27 mouse cellular contexts compared by ENCODE assay signal in genomic region chr2:148003511-148003910, GRCm38 (mm10). TPM values are rescaled to one million over a fixed set of nuclear protein-coding genes. Genes with fewer than 3 reads are reported as not detected.
DNase-seq lines count a peak whose midpoint lies in the region; ATAC-seq and TF ChIP-seq lines count a peak whose summit lies in the region.
"Had no signal": no experiment of that assay in that cellular context is flagged by ENCODE, and none has a peak within 500 bp of the region (broad histone marks: within the 10 kb centered on the region; RNA-seq: fewer than 3 reads in every experiment).

No protein-coding gene starts in this region.

- no peak for TF ChIP-seq CTCF in lung, adult 2 months (IDR thresholded peaks at IDR 0.05; ENCODE audit: insufficient read depth, low read length)
- no peak for TF ChIP-seq CTCF in lung, postnatal 0 days (IDR thresholded peaks at IDR 0.05)

- TF ChIP-seq POLR2A in lung, adult 2 months (IDR thresholded peaks at IDR 0.05; ENCODE audit: borderline replicate concordance, extremely low read depth, low read depth, low read length) = no peak

- H3K9ac ChIP-seq in lung, embryonic 15.5 days = no peak overlapping the region
- no peak overlapping the region for H3K9ac ChIP-seq in lung, postnatal 0 days (replicated peaks; ENCODE audit: low read depth)
- H3K9ac ChIP-seq: embryonic facial prominence, embryonic 12.5 days; forebrain, embryonic 13.5 days had no signal

- no peak overlapping the region for H3K4me3 ChIP-seq in lung, embryonic 15.5 days
- H3K4me3 ChIP-seq in lung, adult 2 months (replicated peaks; ENCODE audit: extremely low read depth, low read depth, low read length) = no peak overlapping the region
- no peak overlapping the region for H3K4me3 ChIP-seq in lung, postnatal 0 days (ENCODE audit: low read depth, low read length)
- H3K4me3 ChIP-seq: embryonic facial prominence, embryonic 10.5 days; embryonic facial prominence, embryonic 12.5 days; forebrain, embryonic 13.5 days had no signal

- H3K9me3 ChIP-seq in lung, embryonic 15.5 days = no peaks in the 10 kb centered on the region
- H3K9me3 ChIP-seq in lung, postnatal 0 days (ENCODE audit: low read length) = no peaks in the 10 kb centered on the region
- H3K9me3 ChIP-seq: embryonic facial prominence, embryonic 10.5 days; embryonic facial prominence, embryonic 12.5 days; forebrain, embryonic 13.5 days had no signal

- H3K27me3 ChIP-seq in lung, embryonic 15.5 days = no peaks in the 10 kb centered on the region
- no peaks in the 10 kb centered on the region for H3K27me3 ChIP-seq in lung, postnatal 0 days (replicated peaks; ENCODE audit: insufficient read depth, low read length)
- H3K27me3 ChIP-seq: embryonic facial prominence, embryonic 12.5 days; forebrain, embryonic 13.5 days had no signal

- peak overlapping the region; percentile 88; the same call in 1 of the 2 replicates for H3K27ac ChIP-seq in lung, embryonic 15.5 days
- peak overlapping the region; percentile 11; the same call in 1 of the 2 replicates for H3K27ac ChIP-seq in lung, postnatal 0 days (ENCODE audit: low read length)
- H3K27ac ChIP-seq: embryonic facial prominence, embryonic 10.5 days; embryonic facial prominence, embryonic 12.5 days; forebrain, embryonic 13.5 days had no signal

- H3K4me1 ChIP-seq in lung, embryonic 15.5 days = peaks cover 6% of the 10 kb centered on the region; the same call in 1 of the 2 replicates
- H3K4me1 ChIP-seq in lung, adult 2 months (ENCODE audit: control insufficient read depth, insufficient read depth, low read length) = peaks cover 2% of the 10 kb centered on the region; the same call in 1 of the 2 replicates
- no peaks in the 10 kb centered on the region for H3K4me1 ChIP-seq in lung, postnatal 0 days (ENCODE audit: insufficient read depth, low read depth, low read length)
- H3K4me1 ChIP-seq: embryonic facial prominence, embryonic 10.5 days; embryonic facial prominence, embryonic 12.5 days; forebrain, embryonic 13.5 days had no signal

- H3K36me3 ChIP-seq in lung, embryonic 15.5 days = no peaks in the 10 kb centered on the region
- no peaks in the 10 kb centered on the region for H3K36me3 ChIP-seq in lung, postnatal 0 days (ENCODE audit: insufficient read depth, low read length)
- H3K36me3 ChIP-seq: embryonic facial prominence, embryonic 10.5 days; embryonic facial prominence, embryonic 12.5 days; G1E had no signal

- H3K4me2 ChIP-seq in lung, embryonic 15.5 days = no peak overlapping the region
- H3K4me2 ChIP-seq in lung, postnatal 0 days (replicated peaks; ENCODE audit: low read depth, low read length) = no peak overlapping the region
- H3K4me2 ChIP-seq: embryonic facial prominence, embryonic 12.5 days; forebrain, embryonic 13.5 days had no signal

- TF ChIP-seq EP300 in lung, postnatal 0 days (IDR thresholded peaks at IDR 0.05) = no peak

- ATAC-seq in lung, embryonic 15.5 days (ENCODE audit: borderline replicate concordance, extremely low read depth, low FRiP score, low TSS enrichment) = no peak
- no peak for ATAC-seq in lung, postnatal 0 days
- ATAC-seq: activated CD4-positive, CD25-positive, alpha-beta regulatory T cell, adult 4 months; CD4-positive, CD25-positive, alpha-beta regulatory T cell, adult 4 months; forebrain, embryonic 13.5 days; Patski had no signal

- 66% methylated on average over 3 of the region's 3 CpGs for WGBS in lung, embryonic 15.5 days
- 67% methylated on average over 3 of the region's 3 CpGs for WGBS in lung, adult 2 months
- WGBS in lung, postnatal 0 days = 57% methylated on average over 3 of the region's 3 CpGs

- peak; percentile 29 for DNase-seq in heart, adult 11 months
- DNase-seq in heart, postnatal 10 days = no peak
- DNase-seq in lung, adult 2 months = no peak
- DNase-seq in lung, postnatal 0 days (ENCODE audit: low spot score) = no peak
- no peak for DNase-seq in lung, postnatal 14 days
- DNase-seq in ovary, adult 18-20 months (ENCODE audit: low spot score) = peak; percentile 60
- no peak for DNase-seq in ovary, postnatal 10 days (ENCODE audit: low spot score)
- DNase-seq: adrenal gland, adult 8-10 months; adrenal gland, postnatal 14 days; adrenal gland, postnatal 36 days; B cell, adult 2 months; cerebellum, adult 11-12 months; cerebellum, adult 2 months; cerebellum, adult 9-10 months; cerebellum, postnatal 10 days; cerebellum, postnatal 25 days had no signal

- intact Hi-C loops in heart, postnatal 10 days (cut with DNase I) = no loop called here

RNA-seq across cellular contexts. Expression of gene Foxa2, which starts 43.3 kb away (rescaled TPM):
- not detected for total RNA-seq in heart, postnatal 10 days (2021)
- polyA plus RNA-seq in lung, embryonic 15.5 days (2015; fragmentation: Nextera tagmentation; extraction: Ambion mirVana) = 38.4 and 40.6 TPM in 2 replicates
- polyA plus RNA-seq in lung, adult 2 months (2012; rRNA removed) = 80.1 and 106 TPM in 2 replicates
- 37.0 and 37.7 TPM in 2 replicates for polyA plus RNA-seq in lung, postnatal 0 days (2015; fragmentation: Nextera tagmentation; extraction: Ambion mirVana)
- total RNA-seq: adrenal gland, adult 18-20 months; adrenal gland, adult 8-10 months; adrenal gland, postnatal 36 days; CH12.LX had no signal
- polyA plus RNA-seq: activated CD4-positive, CD25-positive, alpha-beta regulatory T cell, adult 4 months; CD4-positive, CD25-positive, alpha-beta regulatory T cell, adult 4 months; cerebellum, adult 2 months; cortical plate, adult 2 months; G1E had no signal

Comparison
In these comparisons a context has a peak if more than half of its experiments do, and no peak if none do; other contexts are left out.
1. DNase-seq: peak in heart, adult 11 months (single experiment) and ovary, adult 18-20 months (single experiment); none in heart, postnatal 10 days (0 of 2), lung, adult 2 months (single experiment), lung, postnatal 0 days (single experiment), lung, postnatal 14 days (single experiment) and ovary, postnatal 10 days (single experiment).